Mouse (Mus musculus) midbrain, embryonic 11.5 days (tissue): ENCODE data around the gene Cdhr4. TPM values are rescaled to one million over a fixed set of nuclear protein-coding genes. Genes with fewer than 3 reads are reported as not detected.

ENCODE experiments used
- ATAC-seq: fragments of 200-750 bp; cut with Nextera tagmentation; 2 replicates; pipeline ENCODE4 v1.8.0; 2017; ENCODE audit warnings: moderate TSS enrichment, moderate library complexity; ENCODE audit not compliant: low FRiP score
- DNase-seq: peaks from one replicate; pipeline ENCODE4 v3.0.0; 2015; ENCODE audit warnings: low spot score; ENCODE audit errors: missing footprints
- H3K27ac ChIP-seq: fragments of 300-500 bp; sonication (generic); 2 replicates; pipeline ENCODE4 v1.5.1; 2014; ENCODE audit warnings: low read depth, low read length
- H3K27me3 ChIP-seq: fragments of 300-500 bp; sonication (generic); 2 replicates; pipeline ENCODE4 v1.6.1; 2014; ENCODE audit warnings: mild to moderate bottlenecking, low read length, moderate library complexity, mixed read lengths; ENCODE audit not compliant: control insufficient read depth, insufficient read depth
- H3K36me3 ChIP-seq: fragments of 300-500 bp; sonication (generic); 2 replicates; pipeline ENCODE4 v1.6.1; 2014; ENCODE audit warnings: mild to moderate bottlenecking, low read length, moderate library complexity, mixed read lengths; ENCODE audit not compliant: control insufficient read depth, insufficient read depth
- H3K4me1 ChIP-seq: fragments of 300-500 bp; sonication (generic); 2 replicates; pipeline ENCODE4 v1.6.1; 2014; ENCODE audit warnings: low read length; ENCODE audit not compliant: control insufficient read depth, insufficient read depth
- H3K4me2 ChIP-seq: fragments of 300-500 bp; sonication (generic); 2 replicates; pipeline ENCODE4 v1.6.1; 2014; ENCODE audit warnings: mild to moderate bottlenecking, moderate library complexity
- H3K4me3 ChIP-seq: fragments of 300-500 bp; sonication (generic); 2 replicates; pipeline ENCODE4 v1.5.1; 2014; ENCODE audit warnings: low read depth, low read length
- H3K9ac ChIP-seq: fragments of 300-500 bp; sonication (generic); 2 replicates; pipeline ENCODE4 v1.6.1; 2014; ENCODE audit warnings: low read length
- H3K9me3 ChIP-seq: fragments of 300-500 bp; sonication (generic); 2 replicates; pipeline ENCODE4 v1.6.1; 2016; ENCODE audit warnings: low read length; ENCODE audit not compliant: control insufficient read depth
- WGBS: fragments of 180-500 bp; shearing (Covaris S2); extraction: QIAGEN DNeasy Blood & Tissue Kit; methylation state at CpG from one replicate; pipeline ENCODE4 v1.1.7; 2014; 5-methylcytosine and 5-hydroxymethylcytosine counted together
- polyA plus RNA-seq: library from polyadenylated mRNA; unstranded; fragments of >200 nt; fragmentation: Nextera tagmentation; extraction: Ambion mirVana; gene quantifications from 2 replicates; pipeline ENCODE4 v1.2.1, GENCODE M21; 2014

Cdhr4 gene
- polyA plus RNA-seq, 1 experiment from 2014 or later, result 2.2 TPM

DNA sequence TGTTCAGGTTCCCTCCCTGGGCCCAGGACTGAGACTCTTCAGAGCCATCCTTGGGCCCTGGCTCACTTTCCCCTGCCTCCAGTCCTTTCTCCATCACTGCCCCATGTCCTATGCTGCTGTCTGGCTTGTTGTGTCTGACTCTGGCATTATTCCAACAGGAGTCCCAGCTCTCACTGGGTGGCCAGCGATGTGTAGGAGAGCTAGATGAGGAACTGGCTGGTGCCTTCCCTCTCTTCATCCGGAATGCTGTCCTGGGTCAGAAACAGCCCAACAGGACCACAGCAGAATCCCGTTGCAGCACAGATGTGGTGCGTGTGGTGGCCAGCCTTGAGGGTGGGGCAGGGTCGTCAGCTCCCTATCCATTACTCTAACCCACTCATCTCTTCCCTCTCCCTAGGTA lies 22.0 kb upstream of the Cdhr4 start:
- H3K4me1 ChIP-seq, result no peaks in the 10 kb centered on the region
- no peak overlapping the region for H3K9ac ChIP-seq
- no peaks in the 10 kb centered on the region for H3K27me3 ChIP-seq
- H3K4me2 ChIP-seq, result no peak overlapping the region
- H3K9me3 ChIP-seq, result no peaks in the 10 kb centered on the region
- H3K4me3 ChIP-seq, result no peak overlapping the region
- no peak overlapping the region for H3K27ac ChIP-seq
- H3K36me3 ChIP-seq, result peaks cover 6% of the 10 kb centered on the region; the same call in 1 of the 2 replicates
- DNase-seq (no peak), ATAC-seq (no peak)
- WGBS, result 94% methylated on average over 5 of the region's 5 CpGs

DNA sequence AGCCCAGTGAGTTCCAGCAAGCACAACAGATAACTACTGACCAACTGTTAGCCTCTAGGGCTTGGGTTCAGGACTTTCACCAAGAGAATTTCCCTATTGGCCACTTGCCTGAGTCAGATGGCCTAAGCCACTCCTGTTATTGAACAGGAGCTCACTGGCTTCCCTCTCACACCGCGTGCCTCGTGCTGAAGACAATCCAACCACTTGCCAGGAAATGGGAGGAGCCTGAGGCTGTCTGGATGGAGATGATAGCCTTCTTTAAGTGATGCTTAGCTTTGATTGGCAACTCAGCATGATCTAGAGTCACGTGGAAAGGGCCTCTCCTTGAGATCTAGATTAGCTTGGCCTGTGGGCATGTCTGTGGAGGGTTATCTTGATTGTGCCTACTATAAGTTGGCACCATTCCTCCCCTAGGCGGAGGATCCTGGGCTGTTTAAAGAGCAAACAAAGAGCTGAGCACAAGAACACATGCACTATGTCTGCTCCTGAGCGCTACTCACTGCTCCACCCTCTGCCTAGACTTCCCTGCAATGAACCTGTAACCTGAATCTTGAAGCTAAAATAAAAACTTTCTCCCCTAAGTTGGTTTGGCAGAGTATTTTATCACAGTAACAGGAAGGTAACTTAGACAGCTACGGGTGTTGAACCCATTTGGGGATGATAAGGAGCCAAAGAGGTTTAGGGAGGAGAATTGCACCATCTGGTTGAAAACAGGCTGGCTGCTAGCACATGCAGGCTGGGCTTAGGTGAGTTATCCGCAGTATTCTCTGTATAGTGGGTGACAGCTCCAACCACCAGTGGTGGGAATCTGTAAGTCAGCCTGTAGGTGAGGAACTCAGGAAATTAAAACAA lies 20.4 kb upstream of the Cdhr4 start:
- no peaks in the 10 kb centered on the region for H3K27me3 ChIP-seq
- no peaks in the 10 kb centered on the region for H3K4me1 ChIP-seq
- no peak overlapping the region for H3K9ac ChIP-seq
- H3K4me2 ChIP-seq, result no peak overlapping the region
- H3K9me3 ChIP-seq, result no peaks in the 10 kb centered on the region
- no peak overlapping the region for H3K4me3 ChIP-seq
- WGBS, result 86% methylated on average over 8 of the region's 8 CpGs
- ATAC-seq (no peak), DNase-seq (no peak)
- H3K27ac ChIP-seq, result no peak overlapping the region
- H3K36me3 ChIP-seq, result peaks cover 6% of the 10 kb centered on the region; the same call in 1 of the 2 replicates

DNA sequence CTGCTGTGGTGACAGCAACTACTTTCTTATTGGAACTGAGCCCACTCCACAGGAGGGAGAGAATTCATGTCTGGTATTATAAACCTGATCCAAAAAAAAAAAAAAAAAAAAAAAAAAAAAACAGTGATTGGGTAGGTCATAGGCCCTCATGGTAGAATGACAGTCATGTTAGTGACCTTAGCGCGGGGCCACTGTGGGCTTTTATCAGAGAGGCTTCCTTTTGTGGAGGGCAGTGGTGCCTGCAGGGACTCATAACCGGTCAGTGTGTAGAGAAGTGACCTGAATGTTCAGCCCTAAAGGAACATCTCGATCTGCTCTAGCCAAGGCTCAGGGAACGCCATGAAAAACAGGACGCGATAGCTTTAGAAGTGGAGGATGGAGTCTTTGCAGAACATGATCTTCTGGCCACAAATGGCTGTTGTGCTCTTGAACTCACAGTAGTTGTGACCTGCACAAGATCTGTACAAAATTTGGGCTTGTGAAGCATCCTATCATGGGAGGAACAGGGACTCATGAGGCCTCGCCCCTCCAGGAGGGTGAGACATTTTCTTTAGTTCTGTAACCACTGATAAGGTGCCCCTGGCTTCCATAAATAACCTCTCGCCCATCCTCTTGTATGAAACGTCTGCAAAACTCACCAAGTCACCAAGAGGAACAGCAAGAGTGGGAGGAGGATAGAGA lies 17.7 kb upstream of the Cdhr4 start:
- 82% methylated on average over 10 of the region's 10 CpGs for WGBS
- no peak for ATAC-seq

DNA sequence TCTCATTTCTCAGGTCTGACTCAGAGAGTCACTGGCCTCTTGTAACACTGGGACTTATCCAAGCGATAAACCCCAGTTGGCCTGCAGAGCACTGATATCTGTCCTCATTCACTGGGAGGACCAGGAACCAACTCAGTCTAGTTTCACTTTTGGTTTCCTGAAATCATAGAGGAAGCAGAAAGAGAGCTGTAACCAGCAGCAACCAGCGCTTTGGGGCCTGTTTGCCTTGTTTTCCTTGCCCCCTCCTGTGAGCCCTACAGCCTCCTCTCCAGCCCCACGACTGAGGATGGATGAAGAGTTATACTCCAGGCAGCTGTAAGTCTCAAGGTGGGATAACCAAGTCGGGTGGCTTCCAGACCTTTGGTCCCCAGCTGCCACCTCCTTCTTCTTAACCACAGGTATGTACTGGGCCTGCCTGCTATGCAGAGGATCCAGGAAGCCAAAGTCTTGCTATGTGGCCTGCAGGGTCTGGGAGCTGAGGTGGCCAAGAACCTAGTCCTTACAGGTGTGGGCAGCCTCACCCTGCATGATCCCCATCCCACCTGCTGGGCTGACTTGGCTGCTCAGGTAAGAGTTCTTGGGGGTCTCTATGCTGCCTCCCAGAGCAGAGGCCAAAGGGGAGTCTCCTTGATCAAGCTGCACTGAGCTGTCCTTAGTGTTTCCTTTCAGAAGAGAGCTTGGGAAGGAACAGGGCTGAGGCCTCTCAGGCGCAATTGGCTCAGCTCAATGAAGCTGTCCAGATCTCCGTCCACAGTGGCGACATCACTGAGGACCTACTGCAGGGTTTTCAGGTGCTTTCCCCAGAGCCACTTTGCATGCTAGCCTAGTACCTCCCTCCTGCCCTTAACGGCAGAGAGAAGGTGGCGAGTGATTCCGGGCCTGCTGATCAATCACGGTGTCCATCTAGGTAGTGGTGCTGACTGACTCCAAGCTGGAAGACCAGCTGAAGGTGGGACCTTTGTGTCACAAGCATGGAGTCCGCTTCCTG lies 16.6 kb upstream of the Cdhr4 start, which contains the start of gene Uba7:
Gene Uba7, plus strand, starts transcription at position 107 of the 988 bp plus-strand sequence.
- Histone ChIP-seq H3K27ac (no peak within 1 kb of the TSS), H3K27me3 (no peaks in the 10 kb centered on the region), H3K9me3 (no peaks in the 10 kb centered on the region), H3K36me3 (0 out of 2 replicates have a peak, but pooled peaks cover 2% of the 10 kb centered on the region), H3K4me1 (no peaks in the 10 kb centered on the region), H3K4me3 (no peak within 1 kb of the TSS), H3K4me2 (no peak within 1 kb of the TSS), H3K9ac (no peak within 1 kb of the TSS)
- WGBS, result 75% methylated on average over 12 of the region's 12 CpGs
- DNase-seq, result no peak
- no peak for ATAC-seq

More for the DNA sequence above, 17.7 kb upstream of the Cdhr4 start:
- Histone ChIP-seq H3K36me3 (peaks cover 2% of the 10 kb centered on the region; the same call in 1 of the 2 replicates), H3K4me2 (no peak overlapping the region), H3K9me3 (no peaks in the 10 kb centered on the region), H3K4me1 (no peaks in the 10 kb centered on the region), H3K27me3 (no peaks in the 10 kb centered on the region), H3K4me3 (no peak overlapping the region), H3K27ac (no peak overlapping the region), H3K9ac (no peak overlapping the region)
- DNase-seq, result no peak

DNA sequence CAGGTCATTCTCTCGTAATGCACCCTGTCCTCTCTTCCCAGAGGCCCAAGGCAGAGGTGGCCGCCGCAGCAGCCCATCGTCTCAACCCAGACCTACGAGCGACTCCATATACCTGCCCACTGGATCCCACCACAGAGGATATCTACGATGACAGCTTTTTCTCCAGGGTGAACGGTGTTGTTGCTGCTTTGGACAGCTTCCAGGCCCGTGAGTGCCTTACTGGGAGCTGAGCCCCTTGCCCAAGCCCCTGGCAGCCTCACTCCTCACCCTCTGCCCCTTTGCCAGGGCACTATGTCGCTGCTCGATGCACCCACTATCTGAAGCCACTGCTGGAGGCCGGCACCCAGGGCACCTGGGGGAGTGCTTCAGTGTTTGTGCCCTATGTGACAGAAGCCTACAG lies 13.5 kb upstream of the Cdhr4 start:
- no peaks in the 10 kb centered on the region for H3K9me3 ChIP-seq
- H3K27ac ChIP-seq, result no peak overlapping the region
- no peak overlapping the region for H3K9ac ChIP-seq
- DNase-seq (no peak), ATAC-seq (no peak)
- no peak overlapping the region for H3K4me2 ChIP-seq
- no peaks in the 10 kb centered on the region for H3K36me3 ChIP-seq
- H3K27me3 ChIP-seq, result no peaks in the 10 kb centered on the region; the same call in 1 of the 2 replicates
- no peak overlapping the region for H3K4me3 ChIP-seq
- 90% methylated on average over 12 of the region's 12 CpGs for WGBS
- H3K4me1 ChIP-seq, result peaks cover 3% of the 10 kb centered on the region; the same call in 1 of the 2 replicates

DNA sequence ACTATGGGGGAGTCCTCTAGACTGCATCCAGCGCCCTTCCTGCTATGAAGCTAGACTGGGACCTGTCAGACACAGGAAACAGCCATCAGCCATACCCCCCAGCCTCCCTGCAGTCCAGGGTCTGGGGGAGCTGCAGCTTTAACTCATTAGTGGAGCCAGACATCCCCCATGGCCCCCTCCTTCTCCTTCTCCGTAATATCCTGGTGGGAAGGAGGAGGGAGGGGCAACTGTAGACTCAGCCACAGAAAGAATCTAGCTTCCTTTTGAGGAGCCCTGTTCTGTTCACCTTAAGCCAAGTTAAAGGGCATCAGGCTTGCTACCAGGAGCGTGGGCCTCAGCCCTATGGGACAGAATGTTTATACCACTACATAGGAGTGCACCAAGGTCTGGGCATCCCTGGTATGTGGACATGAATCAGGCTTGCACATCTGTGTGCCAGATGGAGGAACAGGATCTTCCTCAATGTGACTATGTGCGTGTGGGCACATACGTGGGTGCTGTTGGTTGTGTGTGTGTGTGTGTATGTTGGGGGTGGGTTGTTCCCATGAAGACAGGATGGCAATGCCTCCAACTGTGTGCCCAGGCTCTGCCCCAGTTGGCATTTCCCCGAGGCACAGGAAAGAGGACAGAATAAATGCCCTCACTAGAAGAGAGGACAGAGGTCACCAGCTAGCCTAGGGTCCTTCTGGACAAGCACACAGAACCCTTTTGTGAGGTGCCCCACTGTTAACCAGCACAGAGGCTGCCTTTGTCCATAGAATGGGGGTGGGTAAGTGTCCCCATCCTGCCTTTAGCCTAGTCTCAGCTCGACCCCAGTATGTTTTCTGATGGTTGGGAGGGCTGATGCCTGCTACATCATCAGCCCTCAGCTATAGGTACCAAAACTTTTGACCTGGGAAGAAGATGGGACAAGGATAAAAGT lies 10.4 kb upstream of the Cdhr4 start:
- Histone ChIP-seq H3K36me3 (no peaks in the 10 kb centered on the region), H3K9me3 (no peaks in the 10 kb centered on the region), H3K9ac (no peak overlapping the region), H3K4me3 (no peak overlapping the region), H3K4me1 (peaks cover 6% of the 10 kb centered on the region), H3K27me3 (peaks cover 10% of the 10 kb centered on the region), H3K4me2 (no peak overlapping the region), H3K27ac (peak overlapping the region; percentile 4; the same call in 1 of the 2 replicates)
- ATAC-seq (no peak), DNase-seq (peak; percentile 81)
- 69% methylated on average over 6 of the region's 7 CpGs for WGBS

DNA sequence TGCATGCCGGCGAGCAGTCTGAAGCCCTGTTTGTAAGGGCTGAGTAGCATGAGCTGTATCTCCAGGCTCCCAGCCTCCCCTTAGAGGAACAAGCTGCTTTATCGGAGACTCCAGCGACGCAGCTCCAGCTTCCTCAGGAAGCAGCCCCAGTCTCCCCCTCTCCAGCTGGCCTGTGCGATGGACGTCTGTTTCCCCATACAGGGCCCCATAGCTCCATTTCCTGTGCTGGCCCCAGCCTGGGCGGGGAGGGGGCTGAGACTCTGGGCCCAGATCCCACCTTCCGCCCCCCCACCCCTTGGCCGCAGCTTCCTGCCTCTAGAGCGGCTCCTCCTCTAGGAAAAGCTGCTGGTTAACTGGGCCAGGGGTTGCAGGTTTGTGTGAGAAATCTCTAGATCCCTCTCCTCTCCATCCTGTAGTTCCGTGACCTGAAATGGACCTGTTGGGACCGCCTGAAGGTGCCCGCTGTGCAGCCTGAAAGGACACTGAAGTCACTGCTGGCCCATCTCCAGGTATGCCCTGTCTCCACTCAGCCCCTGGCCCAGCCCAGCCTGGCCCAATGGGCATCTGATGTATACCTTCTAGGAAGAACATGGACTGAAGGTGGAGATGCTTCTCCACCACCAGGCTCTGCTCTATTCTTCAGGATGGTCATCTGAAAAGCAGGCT lies 9.5 kb upstream of the Cdhr4 start, which contains the start of gene Gm20661:
Gene Gm20661, plus strand, starts transcription at position 378 of the 666 bp plus-strand sequence.
- peaks cover 6% of the 10 kb centered on the region for H3K4me1 ChIP-seq
- H3K9me3 ChIP-seq, result no peaks in the 10 kb centered on the region
- no peaks in the 10 kb centered on the region for H3K36me3 ChIP-seq
- peak within 1 kb of the TSS; percentile 88 for H3K4me2 ChIP-seq
- no peak for DNase-seq
- no peak for ATAC-seq
- WGBS, result 64% methylated on average over 14 of the region's 14 CpGs
- peaks cover 10% of the 10 kb centered on the region for H3K27me3 ChIP-seq
- H3K4me3 ChIP-seq, result no peak within 1 kb of the TSS
- H3K27ac ChIP-seq, result peak within 1 kb of the TSS; percentile 44; the same call in 1 of the 2 replicates
- no peak within 1 kb of the TSS for H3K9ac ChIP-seq
